Mouse (Mus musculus): ENCODE measurements around the gene Rbm39. TPM values are rescaled to one million over a fixed set of nuclear protein-coding genes. Genes with fewer than 3 reads are reported as not detected.

Rbm39 gene
- 100 to 1,000 TPM; 286 to 394 TPM for total RNA-seq (2021)
- long read RNA-seq, experiment 1, transcript Rbm39-203 (17 exons, 2,810 nt), result major isoform, 77 of 281 reads
- long read RNA-seq, experiment 1, transcript Rbm39-201 (17 exons, 2,711 nt), result minor isoform, 58 of 281 reads
- long read RNA-seq, experiment 1, transcript Rbm39-211 (3 exons, 715 nt), result minor isoform, 11 of 281 reads
- long read RNA-seq, experiment 1, transcript Rbm39-225 (18 exons, 2,120 nt), result minor isoform, 17 of 281 reads
- long read RNA-seq, experiment 1, partial matches to known transcripts, result 42 of 281 reads
- long read RNA-seq, experiment 1, other reads (novel, unspliced or antisense), result 63 of 281 reads
- long read RNA-seq, experiment 2, transcript Rbm39-201 (17 exons, 2,711 nt), result major isoform, 57 of 204 reads
- long read RNA-seq, experiment 2, transcript Rbm39-203 (17 exons, 2,810 nt), result minor isoform, 56 of 204 reads
- long read RNA-seq, experiment 2, transcript Rbm39-225 (18 exons, 2,120 nt), result minor isoform, 8 of 204 reads
- long read RNA-seq, experiment 2, partial matches to known transcripts, result 12 of 204 reads
- long read RNA-seq, experiment 2, other reads (novel, unspliced or antisense), result 69 of 204 reads

DNA sequence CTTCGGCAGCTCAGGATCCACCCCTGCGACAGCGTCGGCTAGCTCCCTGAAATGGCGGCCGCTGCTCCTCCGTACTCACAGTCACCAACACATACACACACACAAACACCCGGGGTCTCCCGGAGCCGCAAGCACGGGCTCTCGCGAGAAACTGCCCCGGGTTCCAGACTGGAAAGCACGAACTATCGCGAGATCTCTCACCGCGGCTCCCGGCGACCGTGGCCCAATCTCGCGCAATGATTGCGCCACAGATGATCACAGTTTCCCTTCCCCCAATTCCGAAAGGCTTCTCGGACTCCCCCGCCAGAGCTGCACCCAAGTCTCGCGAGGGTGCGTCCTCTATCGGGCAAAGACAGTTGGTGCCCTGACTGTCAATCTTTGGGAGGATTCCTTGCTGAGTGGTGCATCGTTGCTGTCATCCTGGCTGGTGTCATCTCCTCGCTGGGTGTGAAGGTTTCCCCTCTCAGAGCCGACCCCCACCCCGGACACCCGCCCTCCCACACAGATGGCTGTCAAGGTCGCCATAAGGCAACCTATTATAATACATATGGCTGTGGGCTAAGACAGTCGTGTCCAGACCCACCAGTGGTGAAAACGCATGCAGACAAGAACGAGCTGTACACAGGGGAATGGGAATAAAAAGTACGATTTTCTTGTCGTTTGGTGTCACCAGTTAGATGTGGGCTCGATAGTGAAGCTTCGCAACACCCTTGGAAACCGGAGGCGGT lies at the start of gene Rbm39:
Gene Rbm39 (minus strand): TSS at position 145 of the 728 bp plus-strand sequence.
- DNase-seq, result peak; percentile 100

- no peak for DNase-seq
Observed at GRCm38 (mm10) chr2:156229171-156229570, 49.1 kb upstream of the Rbm39 start.

DNA sequence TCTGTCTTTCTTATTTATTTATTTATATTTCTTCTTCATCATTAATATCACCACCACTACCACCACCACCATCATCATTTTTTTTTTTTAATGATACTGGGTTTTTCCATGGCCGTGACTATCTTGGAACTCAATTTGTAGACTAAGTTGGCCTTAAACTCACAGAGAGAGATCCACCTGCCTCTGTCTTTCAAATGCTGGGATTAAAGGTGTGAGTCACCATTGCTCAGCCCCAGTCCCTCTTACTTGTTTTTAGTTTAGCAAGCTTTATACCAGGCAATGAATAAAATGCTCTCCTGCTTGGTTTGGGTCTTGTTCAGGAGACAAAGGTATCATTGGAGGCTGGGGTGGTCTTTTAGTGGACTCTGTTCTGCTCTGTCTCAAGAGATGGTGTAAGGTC lies 47.7 kb upstream of the Rbm39 start:
- DNase-seq, result no peak

DNA sequence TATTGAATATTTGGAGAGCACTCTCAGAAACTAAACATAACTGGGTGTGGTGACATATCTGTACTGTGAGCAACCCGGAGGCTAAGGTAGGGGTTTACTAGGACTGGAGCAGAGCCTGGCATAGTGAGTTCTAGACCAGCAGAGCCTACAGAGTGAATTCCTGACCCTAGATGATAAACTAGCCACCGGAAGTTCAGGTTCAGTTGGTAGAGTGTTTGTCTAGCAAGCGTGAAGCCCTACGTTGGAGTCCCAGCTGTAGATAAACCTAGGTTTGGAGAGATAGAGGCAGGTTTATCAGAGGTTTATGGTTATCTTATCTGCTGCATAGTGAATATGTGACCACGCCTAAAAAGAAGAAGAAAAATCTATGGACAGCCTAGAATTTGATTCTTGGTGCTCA lies 44.0 kb upstream of the Rbm39 start:
- DNase-seq, result no peak

DNA sequence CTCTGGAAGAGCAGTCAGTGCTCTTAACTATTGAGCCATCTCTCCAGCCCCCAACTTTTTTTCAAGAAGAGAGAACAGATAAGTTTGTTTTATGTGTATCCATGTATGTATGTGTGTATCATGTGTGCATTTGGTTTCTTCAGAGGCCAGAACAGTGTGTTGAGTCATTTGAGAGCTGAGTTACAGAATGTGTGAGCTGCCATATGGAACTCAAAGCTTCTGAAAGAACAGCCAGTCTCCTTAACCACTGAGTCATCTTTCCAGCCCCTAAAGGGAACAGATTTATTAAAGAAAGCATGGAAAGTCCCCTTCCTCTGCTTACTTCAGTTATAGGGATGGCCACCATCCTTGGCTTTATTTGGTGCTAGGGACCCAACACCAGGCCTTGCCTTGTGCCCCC lies 42.1 kb upstream of the Rbm39 start:
- DNase-seq, result no peak

DNA sequence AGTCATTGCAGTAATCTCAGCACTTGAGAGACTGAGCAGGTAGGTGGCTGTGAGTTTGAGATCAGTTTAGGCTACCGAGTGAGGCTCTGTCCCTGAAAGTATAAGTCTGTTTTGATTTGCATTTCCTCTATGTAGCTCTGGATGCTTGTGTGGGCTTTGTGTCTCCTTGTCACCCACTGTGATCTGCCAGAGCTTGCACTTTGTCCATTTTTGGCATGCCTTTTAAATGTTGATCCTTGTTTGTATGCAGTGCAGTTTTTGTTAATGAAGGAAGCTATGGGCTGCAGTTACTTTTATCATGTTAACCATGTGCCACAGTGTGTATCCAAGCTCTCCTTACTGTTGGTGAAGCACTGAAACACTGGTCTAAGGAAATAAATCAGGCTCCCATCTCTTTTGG lies 37.7 kb upstream of the Rbm39 start:
- DNase-seq, result no peak

DNA sequence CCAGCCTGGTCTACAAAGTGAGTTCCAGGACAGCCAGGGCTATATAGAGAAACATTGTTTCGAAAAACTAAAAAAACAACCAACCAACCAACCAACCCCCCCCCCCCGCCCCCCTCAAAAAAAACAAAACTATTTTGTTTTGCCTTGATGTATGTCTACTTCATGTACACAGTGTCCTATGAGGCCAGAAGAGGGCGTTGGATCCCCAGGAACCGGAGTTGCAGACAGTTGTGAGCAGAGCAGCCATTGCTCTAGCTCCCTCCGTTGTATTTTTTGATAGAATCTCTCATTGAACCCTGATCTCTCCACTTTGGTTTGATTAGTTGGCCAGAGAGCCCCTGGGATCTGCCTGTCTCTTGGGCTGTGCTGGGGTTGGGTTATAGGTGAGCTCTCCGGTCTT lies 23.9 kb upstream of the Rbm39 start:
- no peak for DNase-seq

GRCm38 (mm10) chr2:156202848-156203437 lies 22.9 kb upstream of the Rbm39 start:
- peak; percentile 78 for DNase-seq

GRCm38 (mm10) chr2:156201486-156201885 lies 21.4 kb upstream of the Rbm39 start:
- no peak for DNase-seq

- no peak for DNase-seq
Observed at GRCm38 (mm10) chr2:156199944-156200343, 19.9 kb upstream of the Rbm39 start.

GRCm38 (mm10) chr2:156197129-156197911 lies 17.3 kb upstream of the Rbm39 start:
- no peak for DNase-seq

DNA sequence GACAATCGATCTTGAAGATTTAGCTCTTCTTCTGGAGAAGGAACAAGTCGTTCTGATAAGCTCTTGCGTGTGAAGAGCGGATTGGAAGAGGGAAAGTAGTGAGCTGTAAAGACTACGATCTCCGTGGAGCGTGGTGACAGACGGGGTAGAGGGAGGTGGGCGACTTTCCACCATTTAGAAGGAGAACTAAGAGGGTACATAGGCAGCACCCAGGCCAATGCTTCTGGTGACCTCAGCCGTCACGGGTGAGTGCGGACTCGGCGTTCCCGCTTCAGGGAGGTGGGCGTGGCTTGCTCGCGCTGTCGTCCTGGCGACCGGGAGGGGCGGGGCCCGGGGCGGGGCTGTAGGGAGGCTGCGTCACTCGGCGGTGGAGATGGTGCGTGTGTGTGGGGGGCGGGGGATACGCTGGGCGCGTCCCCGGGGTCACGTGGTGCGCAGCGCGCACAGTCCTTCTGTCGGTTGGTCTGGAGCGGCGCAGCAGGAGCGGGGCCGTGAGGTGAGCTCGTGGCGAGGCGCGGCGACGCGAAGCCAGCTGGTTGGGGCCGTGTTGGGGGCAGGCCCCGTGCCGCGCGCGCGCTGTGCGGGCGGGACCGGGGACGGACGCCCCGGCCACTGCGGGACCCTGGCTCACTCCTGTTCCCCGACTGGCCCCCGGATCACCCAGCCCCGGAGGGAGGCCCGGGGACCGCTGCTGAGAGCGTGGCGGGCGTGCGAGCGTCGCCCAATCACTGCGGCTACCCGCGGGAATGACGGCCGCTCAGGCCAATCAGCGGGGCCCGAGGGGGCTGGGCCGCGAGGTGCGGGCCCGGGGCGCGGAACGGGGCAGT lies 16.5 kb upstream of the Rbm39 start, which contains the start of gene Phf20:
Gene Phf20 (plus strand): TSS at position 165 of the 827 bp plus-strand sequence.
- DNase-seq, result peak; percentile 100

DNA sequence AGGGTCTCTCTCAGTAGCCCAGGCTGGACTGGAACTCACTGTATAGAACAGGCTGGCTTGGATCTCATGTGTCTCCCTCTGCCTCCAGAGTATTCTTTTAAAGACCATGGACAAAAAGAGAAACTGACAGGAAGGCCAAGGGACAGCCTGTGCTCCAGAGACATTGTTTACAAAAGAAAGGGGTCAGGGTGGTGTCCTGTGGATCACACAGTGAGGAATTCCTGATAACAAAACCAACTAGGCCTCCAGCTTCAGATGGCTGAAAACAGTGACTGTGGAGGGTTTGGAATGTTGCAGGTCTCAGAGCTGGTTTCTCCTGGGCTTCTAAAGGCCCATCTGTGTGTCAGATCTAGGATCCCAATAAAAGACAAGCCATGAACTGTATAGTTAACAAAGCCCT lies 14.5 kb upstream of the Rbm39 start:
- DNase-seq, result no peak

GRCm38 (mm10) chr2:156193066-156193862 lies 13.2 kb upstream of the Rbm39 start:
- no peak for DNase-seq

DNA sequence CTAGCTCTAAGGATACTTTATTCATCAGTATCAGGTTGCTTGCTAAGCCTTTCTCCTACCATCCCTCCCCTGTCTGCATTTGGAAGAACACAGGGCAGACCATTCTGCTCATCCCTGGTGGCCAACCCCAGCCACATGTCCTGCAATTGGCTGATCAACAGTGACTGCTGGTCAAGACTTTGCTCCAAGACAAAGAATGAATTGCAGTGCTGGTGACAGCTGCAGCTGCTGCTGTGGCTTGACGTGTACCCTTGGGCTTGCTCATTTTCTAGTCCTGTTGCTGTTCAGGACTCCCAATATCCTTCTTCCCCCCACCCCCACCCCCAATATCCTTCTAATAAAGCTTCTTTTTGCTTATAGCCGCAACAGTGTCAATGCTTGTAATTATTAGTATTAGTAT lies 12.0 kb upstream of the Rbm39 start:
- no peak for DNase-seq

- DNase-seq, result no peak
Observed at GRCm38 (mm10) chr2:156191540-156191939, 11.5 kb upstream of the Rbm39 start.

GRCm38 (mm10) chr2:156190004-156190896 lies 10.2 kb upstream of the Rbm39 start:
- DNase-seq, result no peak

DNA sequence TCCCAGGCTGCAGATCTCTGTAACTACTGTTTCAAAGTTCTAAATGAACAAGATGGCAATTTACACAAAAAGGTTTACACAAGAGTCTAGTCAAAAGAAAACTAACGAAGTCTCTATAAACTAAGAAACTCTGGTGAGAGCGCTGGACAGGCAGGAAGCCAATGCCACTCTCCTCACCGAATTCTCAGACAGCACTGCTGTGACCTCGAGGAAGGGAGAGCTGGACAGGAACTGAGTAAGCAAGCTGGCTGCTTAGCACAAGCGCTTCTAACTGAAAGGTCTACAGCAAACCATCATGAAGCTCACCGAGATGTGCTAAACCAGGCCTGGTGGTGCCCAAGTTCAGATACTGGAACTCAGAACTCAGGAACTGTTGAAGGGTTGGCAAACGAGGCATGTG lies 9.2 kb upstream of the Rbm39 start:
- DNase-seq, result peak; percentile 61

DNA sequence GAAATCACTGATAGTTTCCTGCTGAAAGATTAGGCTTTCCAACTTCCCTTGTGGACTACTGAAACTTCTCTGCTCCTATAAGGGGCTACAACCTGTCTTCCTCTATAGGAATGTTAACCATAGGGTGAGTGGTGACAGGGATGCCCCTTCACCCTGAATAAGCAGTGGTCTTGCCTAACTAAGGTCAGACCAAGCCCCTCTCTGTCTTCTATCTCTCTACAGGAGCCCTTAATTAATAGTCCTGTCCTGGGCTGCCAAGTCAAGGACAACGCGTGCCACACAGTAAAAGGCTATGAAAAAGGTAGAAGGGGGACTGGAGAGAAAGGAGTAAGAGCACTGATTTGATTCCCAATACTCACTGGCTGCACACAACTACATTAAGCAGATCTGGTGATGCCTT lies 1.6 kb upstream of the Rbm39 start:
- DNase-seq, result no peak

All from adrenal gland, postnatal 10 days (tissue).